Comparison of ENCODE assay signal across 7 mouse cellular contexts in the genomic region with DNA sequence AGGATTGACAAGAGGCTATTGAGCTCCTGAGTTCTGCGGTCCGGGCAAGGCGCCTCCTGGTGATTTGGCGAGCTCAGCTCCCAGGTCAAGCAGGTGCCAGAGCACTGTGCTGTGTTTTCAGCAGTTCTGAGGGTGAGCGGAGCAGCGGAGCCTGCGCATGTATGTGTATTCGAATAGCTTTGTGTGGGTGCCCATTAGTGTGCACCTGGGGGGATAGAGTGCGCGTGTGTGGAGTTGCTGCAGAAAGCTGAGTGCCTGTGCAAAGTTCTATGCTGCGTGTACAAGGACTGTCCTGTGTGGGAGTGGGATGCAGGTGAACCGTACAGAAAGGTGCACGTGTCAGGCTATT. TPM values are rescaled to one million over a fixed set of nuclear protein-coding genes. Genes with fewer than 3 reads are reported as not detected.
DNase-seq lines count a peak whose midpoint lies in the region; ATAC-seq and TF ChIP-seq lines count a peak whose summit lies in the region.

Gene Sec14l5 (plus strand): TSS at position 73 of the 349 bp plus-strand sequence.

- DNase-seq in lung, adult 2 months = no peak
- DNase-seq in lung, postnatal 4 days = no peak
- DNase-seq in hindbrain, postnatal 0 days (ENCODE audit: low spot score) = no peak
- no peak for DNase-seq in cerebellum, adult 11-12 months
- DNase-seq in left cerebral cortex, adult 9 months (ENCODE audit: low spot score in 2 of 2) = no peak

- no peak for TF ChIP-seq CTCF in lung, adult 2 months (IDR thresholded peaks at IDR 0.05; ENCODE audit: insufficient read depth, low read length)
- no peak for TF ChIP-seq CTCF in hindbrain, postnatal 0 days (IDR thresholded peaks at IDR 0.05; ENCODE audit: low read depth)

- whole genome bisulfite sequencing in lung, adult 2 months = 16% methylated on average over 13 of the region's 13 CpGs
- WGBS in embryonic facial prominence, embryonic 13.5 days = 16% methylated on average over 13 of the region's 13 CpGs
- WGBS in hindbrain, postnatal 0 days = 14% methylated on average over 13 of the region's 13 CpGs
- WGBS in neural tube, embryonic 12.5 days = 20% methylated on average over 13 of the region's 13 CpGs

- H3K9ac ChIP-seq in embryonic facial prominence, embryonic 13.5 days = no peak within 1 kb of the TSS
- peak within 1 kb of the TSS; percentile 28; the same call in 1 of the 2 replicates for H3K9ac ChIP-seq in hindbrain, postnatal 0 days (replicated peaks; ENCODE audit: low read length)
- H3K9ac ChIP-seq in neural tube, embryonic 12.5 days = peak within 1 kb of the TSS; percentile 45

- peak within 1 kb of the TSS; percentile 62 for H3K4me2 ChIP-seq in embryonic facial prominence, embryonic 13.5 days
- peak within 1 kb of the TSS; percentile 78 for H3K4me2 ChIP-seq in hindbrain, postnatal 0 days (ENCODE audit: low read depth, low read length)
- H3K4me2 ChIP-seq in neural tube, embryonic 12.5 days (replicated peaks) = peak within 1 kb of the TSS; percentile 70

- no peak for TF ChIP-seq POLR2A in lung, adult 2 months (IDR thresholded peaks at IDR 0.05; ENCODE audit: borderline replicate concordance, extremely low read depth, low read depth, low read length)

- H3K4me3 ChIP-seq in lung, adult 2 months (replicated peaks; ENCODE audit: extremely low read depth, low read depth, low read length) = peak within 1 kb of the TSS; percentile 17
- peak within 1 kb of the TSS; percentile 35 for H3K4me3 ChIP-seq in embryonic facial prominence, embryonic 13.5 days
- peak within 1 kb of the TSS; percentile 38 for H3K4me3 ChIP-seq in hindbrain, postnatal 0 days (ENCODE audit: low read length)
- H3K4me3 ChIP-seq in neural tube, embryonic 12.5 days = peak within 1 kb of the TSS; percentile 31

- H3K27ac ChIP-seq in embryonic facial prominence, embryonic 13.5 days = no peak within 1 kb of the TSS
- no peak within 1 kb of the TSS for H3K27ac ChIP-seq in hindbrain, postnatal 0 days
- no peak within 1 kb of the TSS for H3K27ac ChIP-seq in neural tube, embryonic 12.5 days

- H3K9me3 ChIP-seq in embryonic facial prominence, embryonic 13.5 days = no peaks in the 10 kb centered on the region
- no peaks in the 10 kb centered on the region for H3K9me3 ChIP-seq in hindbrain, postnatal 0 days (ENCODE audit: low read length)
- H3K9me3 ChIP-seq in neural tube, embryonic 12.5 days = no peaks in the 10 kb centered on the region

- H3K4me1 ChIP-seq in lung, adult 2 months (ENCODE audit: control insufficient read depth, insufficient read depth, low read length) = no peaks in the 10 kb centered on the region
- H3K4me1 ChIP-seq in embryonic facial prominence, embryonic 13.5 days = peaks cover 6% of the 10 kb centered on the region; the same call in 1 of the 2 replicates
- H3K4me1 ChIP-seq in hindbrain, postnatal 0 days (ENCODE audit: insufficient read depth, low read length) = no peaks in the 10 kb centered on the region
- 0 out of 2 replicates have a peak, but pooled peaks cover 11% of the 10 kb centered on the region for H3K4me1 ChIP-seq in neural tube, embryonic 12.5 days

- 0 out of 2 replicates have a peak, but pooled peaks have one; percentile 12 for ATAC-seq in embryonic facial prominence, embryonic 13.5 days (ENCODE audit: insufficient number of reproducible peaks, insufficient read depth, low FRiP score, low TSS enrichment, low read depth)
- ATAC-seq in hindbrain, postnatal 0 days = no peak
- ATAC-seq in neural tube, embryonic 12.5 days (ENCODE audit: low FRiP score, low read depth) = peak; percentile 26; the same call in 1 of the 2 replicates

- H3K36me3 ChIP-seq in embryonic facial prominence, embryonic 13.5 days = no peaks in the 10 kb centered on the region
- no peaks in the 10 kb centered on the region for H3K36me3 ChIP-seq in hindbrain, postnatal 0 days (ENCODE audit: insufficient read depth, low read length)
- H3K36me3 ChIP-seq in neural tube, embryonic 12.5 days = no peaks in the 10 kb centered on the region

- H3K27me3 ChIP-seq in embryonic facial prominence, embryonic 13.5 days = peaks cover 39% of the 10 kb centered on the region
- 0 out of 2 replicates have a peak, but pooled peaks cover 3% of the 10 kb centered on the region for H3K27me3 ChIP-seq in hindbrain, postnatal 0 days (ENCODE audit: insufficient read depth, low read length)
- peaks cover 18% of the 10 kb centered on the region; the same call in 1 of the 2 replicates for H3K27me3 ChIP-seq in neural tube, embryonic 12.5 days (replicated peaks)

RNA-seq across cellular contexts. Expression of gene Sec14l5, which starts in this region (rescaled TPM):
- 1.3 and 2.9 TPM in 2 replicates for polyA plus RNA-seq in lung, adult 2 months (2012; rRNA removed)
- polyA plus RNA-seq in embryonic facial prominence, embryonic 13.5 days (2015; fragmentation: Nextera tagmentation; extraction: Ambion mirVana) = 0.06 and 0.14 TPM in 2 replicates
- 0.21 and 0.29 TPM in 2 replicates for total RNA-seq in hindbrain, postnatal 0 days (2014; rRNA removed)
- 0.09 and 0.18 TPM in 2 replicates for polyA plus RNA-seq in hindbrain, postnatal 0 days (2015; fragmentation: Nextera tagmentation; extraction: Ambion mirVana)
- polyA plus RNA-seq in neural tube, embryonic 12.5 days (2016; fragmentation: Nextera tagmentation; extraction: Ambion mirVana) = 1.1 and 1.2 TPM in 2 replicates

Comparison
In these comparisons a context has a peak if more than half of its experiments do, and no peak if none do; other contexts are left out.
1. Peak in ATAC-seq, H3K4me3 ChIP-seq and H3K4me2 ChIP-seq in embryonic facial prominence, embryonic 13.5 days; RNA of the gene not detected or under 1 TPM.